Mouse (Mus musculus): ENCODE measurements at regions not wholly inside any gene's neighbourhood (a gene's known extent, or its start where the extent isn't known, plus 50 kb on each side); places are given as distances from the start of the nearest gene placed in this dataset.

DNA sequence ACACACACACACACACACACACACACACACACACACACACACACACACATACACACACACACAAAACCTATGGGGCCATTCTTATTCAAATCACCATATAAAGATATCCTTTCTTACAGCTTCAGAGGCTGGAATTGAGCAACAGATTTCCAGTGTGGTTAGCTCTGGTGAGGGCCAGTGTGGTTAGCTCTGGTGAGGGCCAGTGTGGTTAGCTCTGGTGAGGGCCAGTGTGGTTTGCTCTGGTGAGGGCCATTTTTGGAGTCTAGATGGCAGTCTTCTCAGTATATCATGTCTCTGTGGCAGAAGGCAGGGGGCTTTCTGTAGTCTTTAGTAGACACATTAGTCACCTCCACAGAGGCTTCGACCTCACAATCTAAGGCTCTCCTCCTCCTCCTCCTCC lies 191.5 kb upstream of the 9630041A04Rik start:
- no peak for DNase-seq (ENCODE audit: low spot score in 2 of 2)

GRCm38 (mm10) chr9:101649816-101650215 lies 211.8 kb upstream of the 9630041A04Rik start:
- DNase-seq (ENCODE audit: low spot score in 2 of 2): peak; percentile 6

DNA sequence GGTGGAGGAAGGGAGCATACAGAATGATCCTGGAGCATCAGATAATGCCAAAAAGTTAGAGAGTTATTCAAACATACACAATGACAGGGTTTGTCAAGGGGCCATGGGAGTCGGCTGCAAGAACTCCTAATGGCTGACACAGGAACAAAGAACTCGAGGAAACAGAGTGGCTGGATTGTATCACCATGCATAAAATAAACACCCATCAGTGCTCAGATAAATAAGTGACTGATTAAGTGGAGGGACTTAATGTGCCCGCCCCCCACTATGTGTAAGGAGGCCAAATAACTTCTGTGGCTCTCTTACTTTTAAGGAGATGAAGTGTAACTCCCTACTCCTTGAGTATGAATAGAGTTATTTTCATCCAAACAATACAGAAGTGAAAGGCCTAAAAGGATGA lies 220.1 kb upstream of the 9630041A04Rik start:
- DNase-seq (ENCODE audit: low spot score in 2 of 2): no peak

DNA sequence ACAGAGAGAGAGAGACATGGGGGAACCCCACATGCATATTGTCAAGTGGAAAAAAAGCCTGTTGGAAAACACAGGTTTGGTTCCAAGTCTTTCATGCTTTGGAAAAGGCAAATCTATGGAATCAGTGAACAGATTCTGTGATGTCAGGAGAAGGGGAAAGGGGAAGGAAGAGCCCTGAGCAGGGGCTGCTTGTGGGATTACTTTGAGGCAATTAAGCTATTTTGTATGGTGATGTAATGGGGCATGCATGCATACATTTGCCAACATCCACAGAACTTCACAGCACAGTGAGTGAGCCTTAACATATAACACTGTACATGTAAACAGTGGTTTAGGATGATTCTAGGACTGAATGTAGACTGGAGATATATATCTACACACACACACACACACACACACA lies 221.0 kb upstream of the 9630041A04Rik start:
- no peak for DNase-seq (ENCODE audit: low spot score in 2 of 2)

GRCm38 (mm10) chr9:101616261-101616660 lies 245.4 kb upstream of the 9630041A04Rik start:
- DNase-seq (ENCODE audit: low spot score in 2 of 2): no peak

DNA sequence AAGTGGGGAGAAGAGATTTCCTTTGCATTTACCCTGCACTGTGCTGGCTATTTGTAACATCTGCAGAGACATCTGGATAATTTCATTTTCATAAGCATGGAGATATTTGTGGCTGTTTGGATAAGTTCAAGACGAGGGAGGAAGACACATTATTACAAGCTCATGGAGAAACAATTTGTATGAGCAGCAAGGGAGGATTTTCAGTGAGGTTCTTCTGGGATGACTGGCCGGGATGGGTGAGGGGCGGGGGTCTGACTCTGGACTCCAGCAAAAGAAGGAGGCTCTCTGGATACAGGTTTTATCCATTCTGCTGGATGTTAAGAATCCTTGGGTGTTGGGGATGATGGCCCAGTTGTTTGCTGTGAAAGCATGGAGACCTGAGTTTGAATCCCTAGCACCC lies 246.5 kb upstream of the 9630041A04Rik start:
- DNase-seq (ENCODE audit: low spot score in 2 of 2): no peak

GRCm38 (mm10) chr9:101613933-101614332 lies 247.7 kb upstream of the 9630041A04Rik start:
- DNase-seq (ENCODE audit: low spot score in 2 of 2): no peak

- no peak for DNase-seq (ENCODE audit: low spot score in 2 of 2)
These were observed 248.2 kb upstream of the 9630041A04Rik start for GRCm38 (mm10) chr9:101613471-101613870.

DNA sequence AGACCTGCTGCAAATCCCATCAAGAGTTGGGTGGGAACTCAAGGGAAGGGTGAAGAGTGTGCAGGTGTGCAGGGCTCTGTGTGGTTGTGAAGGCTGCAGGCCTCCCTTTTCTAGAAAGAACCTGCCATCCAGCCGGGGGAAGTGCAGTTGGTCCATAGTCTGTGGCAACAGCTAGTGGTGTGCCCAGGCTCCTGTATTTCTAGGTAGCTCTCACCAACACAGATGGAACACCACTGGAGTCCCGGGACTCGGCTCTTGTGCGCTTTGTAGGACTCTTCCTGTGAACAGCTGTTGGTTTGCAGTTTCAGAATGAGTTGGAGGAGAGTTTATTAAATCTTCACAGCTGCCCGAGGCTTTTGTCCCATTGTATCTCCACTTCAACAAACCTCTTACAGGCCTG lies 248.7 kb upstream of the 9630041A04Rik start:
- DNase-seq (ENCODE audit: low spot score in 2 of 2): no peak

DNA sequence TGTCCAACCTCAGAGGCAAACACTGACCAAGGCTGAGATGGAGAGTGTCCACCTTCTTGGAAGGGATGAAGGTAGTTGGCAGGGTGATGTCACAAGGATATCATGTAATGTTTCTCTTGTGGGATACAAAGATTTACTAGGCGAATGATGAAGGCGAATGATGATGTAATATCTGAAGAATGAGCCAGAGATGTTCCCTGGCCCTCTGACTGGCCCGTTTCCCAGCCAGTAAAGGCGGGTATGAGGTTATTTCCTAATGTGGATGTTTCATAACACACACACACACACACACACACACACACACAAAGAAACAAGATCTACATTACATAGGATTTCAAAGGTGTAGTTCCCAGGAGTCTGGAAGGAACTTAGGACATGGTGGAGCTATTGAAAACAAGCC lies 249.1 kb upstream of the 9630041A04Rik start:
- no peak for DNase-seq (ENCODE audit: low spot score in 2 of 2)

DNA sequence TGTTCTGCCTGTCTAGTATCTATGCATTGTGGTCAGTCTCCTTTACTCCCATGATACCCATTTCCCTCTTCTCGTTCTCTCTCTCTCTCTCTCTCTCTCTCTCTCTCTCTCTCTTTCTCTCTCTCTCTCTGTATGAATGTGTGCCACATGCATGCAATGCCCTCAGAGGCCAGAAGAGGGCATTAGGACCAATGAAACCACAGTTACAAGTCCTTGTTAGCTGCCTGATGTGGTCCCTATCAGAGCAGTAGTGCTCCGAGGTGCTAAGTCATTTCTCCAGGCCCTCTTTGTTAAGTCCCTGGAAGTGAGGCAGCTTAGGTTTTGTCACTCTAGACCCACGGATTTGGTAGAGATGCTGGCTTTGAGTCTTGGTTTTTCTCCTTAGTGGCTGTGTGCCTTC lies 250.2 kb upstream of the 9630041A04Rik start:
- DNase-seq (ENCODE audit: low spot score in 2 of 2): no peak

DNA sequence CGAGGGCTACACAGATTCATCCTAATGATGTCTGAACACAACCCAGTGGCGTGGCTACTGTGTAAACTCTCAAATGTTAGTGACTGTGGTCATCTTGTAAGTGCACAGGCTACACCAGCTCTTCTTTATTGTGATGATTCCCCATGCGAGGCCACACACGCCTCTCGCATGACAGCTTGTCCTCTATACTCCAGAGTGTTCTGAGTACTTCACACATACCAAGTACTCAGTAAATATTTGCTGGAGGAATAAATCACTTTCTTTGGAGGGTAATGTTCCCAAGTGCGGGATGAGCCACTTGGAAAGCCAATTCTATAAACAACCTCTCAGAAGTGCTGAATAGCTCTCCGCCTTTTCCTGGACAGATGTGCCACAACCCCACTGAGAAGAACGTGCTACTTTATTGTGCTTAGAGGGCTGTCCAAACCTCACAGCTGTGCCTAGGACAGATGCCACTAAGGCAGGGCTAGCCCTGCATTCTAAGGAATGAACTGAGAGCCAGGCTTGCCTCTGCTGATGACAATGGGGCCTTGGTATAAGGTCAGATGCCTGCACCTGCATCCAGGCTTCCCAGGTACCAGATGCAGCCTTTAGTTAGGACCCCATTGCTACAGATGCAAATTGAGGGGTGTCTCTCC lies 250.7 kb upstream of the 9630041A04Rik start:
- no peak for DNase-seq (ENCODE audit: low spot score in 2 of 2)

DNA sequence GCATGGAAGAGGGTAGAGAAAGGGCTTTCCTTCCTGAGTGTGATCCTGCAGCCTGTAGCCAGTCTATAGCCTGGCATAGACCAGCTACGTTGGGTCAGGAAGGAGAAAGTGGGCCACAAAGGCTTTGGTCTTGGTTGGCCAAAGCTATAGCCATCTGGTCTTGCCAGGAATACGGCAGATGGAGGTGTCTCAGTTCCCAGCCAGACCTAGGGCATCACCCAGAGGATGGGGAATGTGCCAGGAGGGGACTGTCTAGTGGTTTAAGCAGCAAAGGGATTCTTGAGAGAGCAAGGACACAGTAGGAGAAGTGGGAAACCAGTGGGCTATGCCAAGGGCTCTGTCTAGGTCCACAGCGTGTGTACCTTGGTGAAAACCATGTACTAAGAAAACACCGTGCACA lies 251.3 kb upstream of the 9630041A04Rik start:
- no peak for DNase-seq (ENCODE audit: low spot score in 2 of 2)

- no peak for DNase-seq (ENCODE audit: low spot score in 2 of 2)
These were observed 258.8 kb upstream of the 9630041A04Rik start for GRCm38 (mm10) chr9:101602799-101603198.

DNA sequence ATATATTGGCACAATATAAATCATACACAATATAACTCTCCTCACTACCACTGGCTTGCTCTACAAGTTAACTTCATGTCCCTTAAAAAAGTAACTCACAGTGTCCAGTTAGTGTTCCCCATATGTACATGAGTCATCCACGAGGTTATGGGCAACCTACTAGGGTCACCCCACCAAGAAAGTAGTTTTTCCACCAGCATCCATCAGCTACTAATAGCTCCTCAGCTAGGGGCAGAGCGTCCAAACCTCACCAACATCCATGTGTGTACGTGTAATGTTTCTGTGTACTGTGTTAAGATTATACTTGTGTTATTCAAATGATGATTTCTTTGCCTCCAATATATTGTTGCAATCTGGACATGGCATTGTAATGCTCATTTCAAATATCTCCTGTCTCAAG lies 264.7 kb upstream of the 9630041A04Rik start:
- no peak for DNase-seq (ENCODE audit: low spot score in 2 of 2)

DNA sequence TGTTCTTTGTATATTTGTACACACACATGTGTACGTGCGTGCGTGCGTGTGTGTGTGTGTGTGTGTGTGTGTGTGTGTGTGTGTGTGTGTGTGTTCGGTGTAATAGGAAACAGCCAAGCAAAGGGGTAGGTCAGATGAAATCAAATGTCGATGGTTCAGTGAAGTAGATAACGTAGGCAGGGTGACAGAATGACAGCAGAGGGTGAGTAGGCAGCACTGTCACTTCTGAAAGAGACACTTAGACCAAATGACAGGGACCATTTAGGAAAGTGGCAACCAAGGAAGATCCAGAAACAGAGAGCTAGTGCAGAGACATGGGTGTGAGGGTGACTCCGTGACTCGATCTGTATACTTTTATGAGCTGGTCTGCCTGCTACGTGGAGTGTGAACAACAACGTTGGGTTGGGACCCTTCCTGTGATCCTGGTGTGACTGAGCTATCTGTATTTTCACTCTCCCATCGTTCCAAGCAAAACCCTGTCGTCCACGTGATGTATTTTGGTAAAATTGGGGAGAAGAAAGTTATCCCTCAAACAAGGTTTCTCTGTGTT lies 266.5 kb upstream of the 9630041A04Rik start:
- no peak for DNase-seq (ENCODE audit: low spot score in 2 of 2)

- peak in 1 of 2 experiments; percentile 18 for DNase-seq (ENCODE audit: low spot score in 2 of 2)
These were observed 269.0 kb upstream of the 9630041A04Rik start for GRCm38 (mm10) chr9:101592621-101593020.

DNA sequence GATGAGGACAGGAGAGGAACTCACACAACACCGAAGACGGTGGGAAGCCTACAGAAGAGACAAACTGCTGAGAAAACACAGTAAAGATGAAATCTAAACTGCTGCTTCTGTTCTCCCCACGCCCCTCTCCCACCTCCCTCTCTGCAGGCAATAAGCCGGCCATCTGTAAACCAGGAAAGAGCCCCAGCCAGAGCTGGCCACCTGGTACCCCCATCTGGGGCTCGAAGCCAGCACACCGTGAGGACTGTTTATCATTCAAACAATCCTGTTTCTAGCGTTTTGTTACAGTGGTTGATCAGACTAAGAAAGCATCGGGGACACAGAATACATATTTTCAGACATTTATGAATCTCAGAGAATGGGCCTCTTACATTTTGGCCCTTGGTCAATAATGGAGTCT lies 270.0 kb upstream of the 9630041A04Rik start:
- DNase-seq (ENCODE audit: low spot score in 2 of 2): no peak

- DNase-seq (ENCODE audit: low spot score in 2 of 2): no peak
These were observed 271.3 kb upstream of the 9630041A04Rik start for GRCm38 (mm10) chr9:101590310-101590709.

DNA sequence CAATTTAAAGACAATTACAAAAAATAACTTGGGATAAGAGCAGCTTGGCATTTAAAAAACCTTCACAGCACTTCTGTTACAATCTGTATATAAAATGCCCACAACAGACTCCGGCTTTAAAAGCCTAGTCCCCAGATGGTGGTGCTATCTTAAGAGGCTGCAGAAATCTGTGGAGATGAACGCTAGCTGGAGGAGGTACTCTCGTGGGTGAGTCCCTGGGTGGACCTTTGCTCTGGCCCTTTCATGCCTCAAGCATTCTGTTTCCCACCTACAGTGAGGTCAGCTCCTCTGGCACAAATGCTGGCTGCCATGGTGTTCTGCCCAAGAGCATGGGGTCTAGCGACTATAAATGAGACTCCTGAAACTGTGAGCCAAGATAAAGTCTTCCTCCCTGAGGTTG lies 280.6 kb upstream of the 9630041A04Rik start:
- DNase-seq (ENCODE audit: low spot score in 2 of 2): no peak

DNA sequence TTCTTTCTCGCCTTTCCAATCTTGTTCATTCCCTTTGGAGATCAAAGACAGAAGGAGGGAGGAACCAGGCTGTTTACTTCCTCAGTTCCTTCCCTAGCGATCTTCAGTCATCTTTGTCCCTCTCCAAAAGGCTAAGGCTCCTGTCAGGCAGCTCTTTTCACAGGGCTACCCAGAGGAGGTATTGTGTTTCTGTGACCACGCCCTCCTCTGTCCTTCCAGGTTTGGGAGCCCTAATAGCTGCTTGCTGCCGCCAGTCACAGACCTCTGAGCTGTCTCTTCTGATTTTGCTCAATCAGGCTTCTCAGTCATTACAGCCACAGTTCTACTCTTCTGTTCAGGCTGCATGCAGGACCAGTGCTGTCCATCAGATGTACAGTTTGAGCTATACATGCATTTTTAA lies 290.9 kb upstream of the 9630041A04Rik start:
- DNase-seq (ENCODE audit: low spot score in 2 of 2): no peak

GRCm38 (mm10) chr9:101563196-101563595 lies 298.4 kb upstream of the 9630041A04Rik start:
- no peak for DNase-seq (ENCODE audit: low spot score in 2 of 2)

DNA sequence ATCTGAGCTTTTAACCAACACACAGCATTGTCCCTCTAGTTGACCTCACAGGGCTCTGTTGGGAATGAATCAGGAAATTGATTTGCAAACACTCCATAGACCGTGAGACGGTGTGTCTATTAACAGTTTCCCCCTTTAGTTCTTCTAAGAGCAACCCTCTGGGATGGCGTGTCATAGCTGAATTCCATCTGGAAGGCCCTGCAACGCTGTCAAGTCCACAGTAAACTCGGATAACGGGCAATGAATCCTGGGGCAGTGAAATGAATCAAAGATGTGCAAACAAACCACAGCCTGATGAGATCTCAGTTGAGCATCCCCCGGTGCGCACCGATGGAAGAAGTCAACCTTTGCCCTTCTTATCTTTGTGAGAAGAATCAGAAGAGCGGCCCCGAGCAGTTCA lies 302.3 kb upstream of the 9630041A04Rik start:
- no peak for DNase-seq (ENCODE audit: low spot score in 2 of 2)

Data from frontal cortex, postnatal 10 days (tissue).